Mouse (Mus musculus): ENCODE measurements around the gene Nynrin.

Nynrin gene

DNA sequence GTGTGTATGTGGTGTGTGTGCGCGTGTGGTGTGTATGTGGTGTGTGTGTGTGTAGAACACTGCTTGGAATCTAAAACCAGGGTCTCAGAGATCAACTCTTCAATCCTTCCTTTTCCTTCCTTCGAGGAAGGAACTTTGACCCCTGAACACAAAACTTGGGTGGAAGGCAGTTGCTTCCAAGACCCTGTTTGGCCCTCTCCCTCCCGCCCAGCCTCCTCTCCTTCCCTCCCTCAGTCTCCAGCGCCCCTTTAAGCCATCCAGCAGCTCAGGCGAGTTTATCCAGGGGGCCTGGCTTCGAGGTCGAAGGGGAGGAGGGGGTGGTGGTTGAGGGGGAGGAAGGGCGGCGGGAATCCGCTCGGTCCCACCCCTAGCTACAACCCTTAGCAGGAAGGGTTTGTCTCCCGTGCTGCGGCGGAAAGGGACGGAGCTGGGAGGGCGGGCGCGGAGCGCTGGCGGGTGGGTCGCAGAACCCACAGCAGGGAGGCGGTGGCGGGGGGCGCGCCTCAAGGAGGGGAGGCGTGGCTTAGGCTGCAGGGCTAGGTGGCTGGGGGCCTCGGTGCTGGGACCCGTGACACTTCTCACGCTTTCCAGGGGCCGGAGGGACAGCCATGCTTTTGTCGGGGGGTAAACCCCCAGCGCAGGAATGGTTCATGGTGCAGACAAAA, at the start of gene Nynrin:
Nynrin (plus strand) TSS at position 390 of the 665 bp plus-strand sequence.
- no peak for DNase-seq (ENCODE audit: low read depth in 2 of 2, low spot score in 2 of 2)

DNA sequence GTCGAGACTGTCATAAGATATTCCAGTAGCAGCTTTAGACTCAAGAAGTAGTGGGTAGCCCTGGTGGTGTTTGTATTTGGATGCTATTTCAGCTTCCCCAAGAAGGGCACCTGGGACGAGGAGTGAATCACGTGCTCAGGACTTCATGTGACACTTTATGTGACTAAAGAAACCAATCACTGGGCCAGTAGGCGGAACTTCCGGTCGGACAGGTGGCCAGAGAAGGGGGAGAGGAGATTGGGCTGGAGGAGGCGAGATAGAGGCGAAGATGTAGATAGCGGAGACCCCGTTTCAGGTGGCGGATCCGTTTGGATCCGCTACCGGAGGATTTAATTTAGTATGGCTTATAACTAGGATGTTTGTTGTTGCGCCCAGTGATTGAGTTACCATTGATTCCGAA, 38.9 kb upstream of the Nynrin start:
- DNase-seq (ENCODE audit: low read depth in 2 of 2, low spot score in 2 of 2), result no peak

DNA sequence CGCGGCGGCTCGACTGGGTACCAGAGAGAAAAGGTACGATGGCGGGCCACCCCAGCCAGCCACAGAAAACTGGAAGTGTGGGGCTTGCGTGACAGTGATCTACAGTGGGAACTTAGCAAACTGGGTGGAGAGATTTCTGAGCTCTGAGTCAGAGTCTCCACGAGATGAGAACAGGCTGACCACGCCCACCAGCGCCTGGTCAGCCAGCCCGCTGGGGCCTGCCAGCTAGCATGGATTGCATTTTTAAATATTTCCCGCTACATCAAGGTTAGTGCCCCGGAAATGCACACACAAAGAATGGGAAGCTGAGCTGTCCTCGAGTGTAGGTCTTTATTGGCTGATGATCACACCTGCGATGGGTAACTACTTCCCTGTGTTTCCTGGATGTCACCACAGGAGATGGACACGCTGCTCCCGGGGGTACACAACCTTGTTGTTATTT, 38.5 kb upstream of the Nynrin start:
- no peak for DNase-seq (ENCODE audit: low read depth in 2 of 2, low spot score in 2 of 2)

DNA sequence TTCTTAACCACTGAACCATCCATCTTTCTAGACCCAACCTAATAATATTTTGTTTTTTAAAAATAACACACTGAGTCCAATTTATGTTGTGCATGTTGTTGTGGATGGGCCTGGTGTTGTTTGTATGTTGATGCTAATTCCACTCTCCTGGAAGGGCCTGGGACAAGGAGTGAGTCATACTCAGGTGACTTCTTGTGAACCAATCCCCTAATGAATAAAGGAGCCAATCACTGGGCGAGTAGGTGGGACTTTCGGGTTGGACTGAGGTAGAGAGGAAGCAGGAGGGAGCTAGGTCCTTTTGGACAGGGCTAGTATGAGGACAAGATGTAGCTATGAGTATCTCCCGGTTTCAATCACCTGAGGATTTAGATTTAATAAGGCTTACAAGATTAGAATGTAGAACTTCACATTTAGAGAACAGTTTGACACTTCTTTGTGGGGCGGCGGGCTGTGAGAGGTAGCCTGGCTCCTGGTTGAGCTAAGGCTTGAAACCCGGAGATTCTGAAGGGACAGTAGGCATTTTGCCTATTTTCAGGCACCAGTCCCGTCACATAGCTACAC, 33.9 kb upstream of the Nynrin start:
- DNase-seq (ENCODE audit: low read depth in 2 of 2, low spot score in 2 of 2), result no peak

DNA sequence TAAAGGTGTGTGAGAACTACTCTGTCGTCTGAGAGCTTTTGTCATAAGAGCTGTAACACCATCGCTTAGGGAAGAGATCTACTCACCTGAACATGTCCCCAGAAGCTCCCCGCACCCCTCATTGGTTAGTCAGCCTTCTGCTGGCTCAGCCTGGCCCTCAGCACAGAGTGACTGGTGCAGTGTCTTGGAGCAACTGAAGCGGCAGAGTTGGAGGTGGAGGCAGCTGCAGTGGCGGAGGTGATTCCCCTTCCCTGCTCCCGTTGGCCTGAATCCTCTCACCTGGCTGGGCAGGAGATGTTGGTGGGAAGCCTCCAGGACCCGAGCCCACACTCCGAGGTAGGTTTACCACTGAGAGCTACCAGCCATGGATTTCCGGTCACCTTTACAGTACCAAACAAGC, 33.2 kb upstream of the Nynrin start:
- DNase-seq (ENCODE audit: low read depth in 2 of 2, low spot score in 2 of 2), result no peak

DNA sequence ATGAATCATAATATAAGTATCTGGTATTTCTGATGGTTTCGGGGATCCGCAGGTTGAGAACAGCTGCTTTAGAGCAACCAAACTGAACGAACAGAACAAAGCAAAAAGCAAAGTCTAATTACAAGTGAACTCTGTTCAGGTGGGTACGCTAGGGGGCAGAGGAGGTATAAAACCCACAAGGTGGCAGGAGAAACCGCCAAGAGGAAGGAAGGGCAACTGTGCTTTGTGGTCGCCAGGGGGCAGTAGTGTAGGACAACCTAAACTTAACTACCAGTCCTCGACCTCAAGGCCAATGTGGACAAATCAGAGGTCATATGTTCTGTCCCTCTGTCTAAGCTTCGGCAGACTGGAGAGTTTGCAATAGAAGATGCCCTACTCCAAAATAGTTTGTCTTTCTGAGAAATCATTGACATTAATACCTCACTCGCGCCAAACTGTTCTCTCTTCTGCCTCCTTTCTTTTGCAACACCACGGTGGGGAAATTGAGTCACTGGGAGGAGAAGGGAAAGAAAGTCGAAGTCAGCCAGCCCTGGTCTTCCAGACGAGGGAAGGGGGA, 31.3 kb upstream of the Nynrin start:
- peak; percentile 69 to 72 for DNase-seq (ENCODE audit: low read depth in 2 of 2, low spot score in 2 of 2)

DNA sequence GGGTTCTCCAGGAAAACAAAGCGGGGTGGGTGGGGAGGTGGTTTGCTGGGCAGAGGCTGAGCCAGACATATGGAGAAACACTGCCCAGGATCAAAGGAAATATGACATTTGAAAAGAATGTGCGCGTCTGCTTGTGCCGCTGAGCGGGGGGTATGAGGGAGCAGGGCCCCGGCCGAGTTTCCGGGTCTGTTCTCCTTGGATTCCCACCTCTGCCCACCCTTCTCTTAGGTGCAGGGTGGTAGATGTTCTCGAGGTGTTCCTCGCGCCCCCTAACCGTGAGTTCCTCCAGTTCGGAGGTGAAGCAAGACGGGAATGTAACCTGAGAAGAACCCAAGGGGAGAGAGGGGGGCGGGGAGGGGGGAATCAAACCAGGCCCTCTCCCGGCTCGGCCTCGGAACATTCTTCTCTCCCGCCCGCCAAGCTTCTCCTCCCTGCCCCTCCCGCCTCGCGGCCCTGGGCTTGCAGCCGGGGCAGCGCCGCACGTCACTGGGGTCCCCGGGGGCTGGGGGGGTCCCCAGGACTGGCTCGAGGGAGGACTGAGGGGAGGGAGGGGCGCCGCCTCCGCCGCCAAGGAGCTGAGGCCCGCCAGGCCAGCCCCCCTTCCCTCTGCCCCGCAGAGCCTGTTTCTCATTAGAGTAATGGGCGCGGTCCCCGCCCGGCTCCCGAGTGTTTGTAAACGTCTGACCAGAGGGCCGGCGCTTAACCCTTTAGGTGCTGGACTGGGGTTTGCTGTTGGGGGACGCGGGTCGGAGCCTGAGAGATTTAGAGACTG, 30.6 kb upstream of the Nynrin start, which contains the start of gene Nfatc4:
Nfatc4 (plus strand) TSS at position 154 of the 772 bp plus-strand sequence.
- no peak for DNase-seq (ENCODE audit: low read depth in 2 of 2, low spot score in 2 of 2)

DNA sequence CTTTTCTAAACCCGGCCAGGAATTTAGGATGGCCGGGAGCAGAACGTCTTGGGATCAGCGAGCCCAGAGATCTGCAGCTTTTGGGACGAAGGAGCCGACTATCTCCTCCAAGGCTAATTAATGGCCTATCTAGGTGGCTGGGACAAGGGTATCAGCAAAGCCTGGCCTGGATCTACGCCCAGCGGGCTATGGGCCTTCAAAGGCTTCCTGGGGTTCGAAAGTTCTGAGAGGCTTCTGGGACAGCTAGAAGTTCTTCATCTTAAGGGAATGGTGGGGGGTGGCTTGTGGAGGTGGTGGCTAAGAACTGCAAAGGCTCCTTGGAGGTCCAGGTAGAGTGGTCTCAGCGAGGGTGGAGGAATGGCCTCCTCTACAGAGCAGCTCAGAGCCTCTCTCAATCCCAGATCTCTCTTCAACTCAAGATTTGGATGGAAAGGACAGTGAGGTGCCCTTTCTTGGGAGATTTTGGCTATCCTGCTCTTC, 29.8 kb upstream of the Nynrin start:
- peak in 1 of 2 experiments; percentile 0 for DNase-seq (ENCODE audit: low read depth in 2 of 2, low spot score in 2 of 2)

DNA sequence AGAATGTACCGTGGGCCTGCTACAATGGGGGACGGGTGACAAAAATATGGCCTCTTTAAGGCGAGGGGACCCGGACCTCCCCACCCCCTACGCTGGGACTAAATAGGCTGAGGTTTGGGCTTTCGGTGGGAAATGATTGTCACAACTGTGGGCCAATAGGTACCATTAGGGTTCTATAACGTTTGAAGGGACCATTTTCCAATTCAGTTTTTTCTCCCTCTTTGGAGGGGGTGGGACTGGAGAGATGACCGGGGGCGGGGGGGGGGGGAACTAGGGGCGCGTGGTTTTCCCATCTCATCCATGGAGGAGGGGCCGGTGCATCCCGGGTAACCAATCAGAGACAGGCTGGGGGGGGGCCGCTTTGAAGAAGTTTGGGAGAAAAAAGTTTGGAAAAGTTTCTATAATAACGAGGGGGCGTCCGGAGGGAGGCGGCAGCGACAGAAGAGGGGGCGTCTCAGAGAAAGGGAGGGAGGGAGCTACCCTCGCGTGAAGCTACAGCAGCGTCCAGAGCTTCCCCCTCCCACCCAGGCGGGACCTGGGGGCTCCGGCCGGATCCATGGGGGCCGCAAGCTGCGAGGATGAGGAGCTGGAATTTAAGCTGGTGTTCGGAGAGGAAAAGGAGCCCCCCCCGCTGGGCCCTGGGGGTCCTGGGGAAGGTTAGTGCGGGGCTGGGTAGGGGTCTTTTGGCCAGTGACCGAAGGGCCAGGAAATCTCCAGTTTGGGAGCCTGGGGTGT, 29.2 kb upstream of the Nynrin start:
- no peak for DNase-seq (ENCODE audit: low read depth in 2 of 2, low spot score in 2 of 2)

DNA sequence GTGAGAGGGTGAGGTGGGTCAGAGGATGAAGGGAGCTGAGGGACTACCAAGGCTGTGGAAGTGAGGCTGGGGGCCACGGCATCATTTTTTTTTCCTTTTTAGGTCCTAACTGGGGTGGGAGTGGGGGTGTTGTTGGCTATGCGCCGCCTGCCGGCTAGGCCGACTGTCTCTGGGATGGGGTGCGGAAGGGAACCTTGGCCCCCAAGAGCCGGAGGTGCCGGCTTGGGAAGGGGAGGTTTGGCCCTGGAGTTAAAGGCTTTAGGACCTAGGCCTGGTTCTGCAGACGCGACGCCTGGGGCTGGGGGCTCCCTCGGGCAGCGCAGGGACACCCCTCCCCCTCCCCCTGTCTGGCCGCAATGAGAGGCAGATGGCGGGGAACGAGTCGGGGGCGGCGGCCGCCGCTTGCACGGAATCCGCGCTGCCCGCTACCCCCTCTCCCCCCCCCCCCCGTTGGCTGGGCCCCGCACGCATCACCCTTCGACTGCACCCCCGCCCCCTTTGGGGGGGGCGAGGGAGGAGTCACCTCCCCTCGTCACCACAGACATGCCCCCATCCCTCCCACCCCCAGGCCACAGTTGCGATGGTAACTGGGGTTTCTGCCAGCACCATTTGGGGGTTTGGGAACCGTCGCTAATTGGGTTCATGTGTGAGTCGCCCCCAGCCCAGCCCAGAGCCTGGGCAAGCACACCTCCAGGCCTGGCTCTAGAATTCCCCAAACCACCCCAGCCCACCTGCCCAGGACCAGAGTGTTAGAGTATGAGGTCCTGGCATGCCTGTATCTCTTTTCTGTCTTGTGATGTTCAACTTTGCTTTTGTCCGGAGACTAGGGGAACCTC, 28.4 kb upstream of the Nynrin start:
- no peak for DNase-seq (ENCODE audit: low read depth in 2 of 2, low spot score in 2 of 2)

DNA sequence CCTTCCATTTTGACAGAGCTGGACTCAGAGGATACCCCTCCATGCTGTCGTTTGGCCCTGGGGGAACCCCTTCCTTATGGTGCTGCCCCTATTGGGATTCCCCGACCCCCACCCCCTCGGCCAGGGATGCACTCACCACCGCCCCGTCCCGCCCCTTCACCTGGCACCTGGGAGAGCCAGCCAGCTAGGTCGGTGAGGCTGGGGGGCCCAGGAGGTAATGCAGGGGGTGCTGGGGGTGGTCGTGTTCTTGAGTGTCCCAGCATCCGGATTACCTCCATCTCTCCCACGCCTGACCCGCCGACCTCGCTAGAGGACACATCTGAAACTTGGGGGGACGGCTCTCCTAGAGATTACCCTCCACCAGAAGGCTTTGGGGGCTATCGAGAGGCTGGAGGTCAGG, 27.7 kb upstream of the Nynrin start:
- no peak for DNase-seq (ENCODE audit: low read depth in 2 of 2, low spot score in 2 of 2)

DNA sequence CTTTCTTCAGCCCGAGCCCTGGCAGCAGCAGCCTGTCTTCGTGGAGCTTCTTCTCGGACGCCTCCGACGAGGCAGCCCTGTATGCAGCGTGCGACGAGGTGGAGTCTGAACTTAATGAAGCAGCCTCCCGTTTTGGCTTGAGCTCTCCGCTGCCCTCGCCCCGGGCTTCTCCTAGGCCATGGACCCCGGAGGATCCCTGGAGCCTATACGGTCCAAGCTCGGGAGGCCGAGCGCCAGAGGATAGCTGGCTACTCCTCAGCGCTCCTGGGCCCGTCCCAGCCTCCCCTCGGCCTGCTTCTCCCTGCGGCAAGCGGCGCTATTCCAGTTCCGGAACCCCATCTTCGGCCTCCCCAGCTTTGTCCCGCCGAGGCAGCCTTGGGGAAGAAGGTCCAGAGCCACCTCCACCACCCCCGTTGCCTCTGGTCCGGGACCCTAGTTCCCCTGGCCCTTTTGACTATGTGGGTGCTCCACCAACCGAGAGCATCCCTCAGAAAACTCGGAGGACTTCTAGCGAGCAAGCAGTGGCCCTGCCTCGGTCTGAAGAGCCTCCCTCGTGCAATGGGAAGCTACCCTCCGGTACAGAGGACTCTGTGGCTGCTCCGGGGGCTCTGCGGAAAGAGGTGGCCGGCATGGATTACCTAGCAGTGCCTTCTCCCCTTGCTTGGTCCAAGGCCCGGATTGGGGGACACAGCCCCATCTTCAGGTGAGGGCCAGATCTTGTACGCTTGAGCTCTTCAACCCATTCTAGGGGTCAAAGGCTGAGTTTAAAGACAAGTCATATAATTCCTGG, 27.1 kb upstream of the Nynrin start:
- DNase-seq (ENCODE audit: low read depth in 2 of 2, low spot score in 2 of 2), result no peak

DNA sequence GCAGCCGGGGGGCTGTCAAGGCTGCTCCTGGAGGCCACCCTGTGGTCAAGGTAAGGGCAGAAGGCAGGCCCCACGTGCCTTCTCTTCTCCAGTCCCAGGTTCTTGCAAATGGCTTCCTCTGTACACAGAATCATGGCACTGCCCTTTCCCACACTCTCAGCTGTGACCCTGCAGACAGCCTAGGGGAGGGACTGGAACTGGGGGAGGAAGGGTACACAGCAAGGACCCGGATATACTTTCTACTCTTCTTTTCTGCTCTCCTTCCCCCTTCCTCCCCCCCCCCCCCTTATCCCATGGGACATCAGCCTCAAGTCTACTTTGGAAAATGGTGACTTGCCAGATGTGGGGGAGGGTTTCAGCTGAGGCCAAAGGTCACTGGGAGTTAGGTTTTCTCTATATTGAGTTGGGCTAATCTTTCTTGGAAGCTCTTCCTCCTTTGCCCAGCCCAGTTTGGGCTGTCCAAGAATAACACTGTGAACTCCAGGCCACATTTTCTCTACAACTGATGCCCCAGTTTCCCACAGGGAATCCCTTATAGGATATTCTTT, 25.0 kb upstream of the Nynrin start:
- no peak for DNase-seq (ENCODE audit: low read depth in 2 of 2, low spot score in 2 of 2)

DNA sequence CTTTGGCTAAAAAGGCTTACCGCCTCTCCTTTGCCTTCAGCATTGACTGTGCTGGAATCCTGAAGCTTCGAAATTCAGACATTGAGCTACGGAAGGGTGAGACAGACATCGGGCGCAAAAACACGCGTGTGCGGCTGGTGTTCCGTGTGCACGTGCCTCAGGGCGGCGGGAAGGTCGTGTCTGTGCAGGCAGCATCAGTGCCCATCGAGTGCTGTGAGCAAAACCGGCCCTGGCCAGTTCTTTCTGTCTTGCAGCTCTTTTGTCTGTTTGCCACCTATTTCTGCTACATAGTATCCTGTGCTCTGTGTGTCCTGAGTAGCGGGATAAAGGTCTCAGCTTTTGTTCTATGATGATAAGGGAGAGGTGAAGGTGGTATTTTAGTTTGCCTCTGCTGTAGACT, 24.0 kb upstream of the Nynrin start:
- DNase-seq (ENCODE audit: low read depth in 2 of 2, low spot score in 2 of 2), result no peak

DNA sequence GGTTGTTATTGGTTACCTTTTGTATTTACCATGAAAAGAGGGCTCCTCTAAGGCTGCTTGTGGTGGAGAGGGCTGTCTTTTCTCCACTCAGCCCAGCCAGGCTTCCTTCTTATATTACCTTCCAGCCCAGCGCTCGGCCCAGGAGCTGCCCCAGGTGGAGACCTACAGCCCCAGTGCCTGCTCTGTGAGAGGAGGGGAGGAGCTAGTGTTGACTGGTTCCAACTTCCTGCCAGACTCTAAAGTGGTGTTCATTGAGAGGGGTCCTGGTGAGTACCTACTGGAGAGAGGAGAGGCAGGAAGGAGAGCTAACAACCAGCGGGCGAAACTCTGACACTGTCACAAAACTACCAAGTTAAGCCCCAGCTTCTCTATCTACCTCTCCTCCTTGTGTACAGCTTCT, 23.5 kb upstream of the Nynrin start:
- no peak for DNase-seq (ENCODE audit: low read depth in 2 of 2, low spot score in 2 of 2)

DNA sequence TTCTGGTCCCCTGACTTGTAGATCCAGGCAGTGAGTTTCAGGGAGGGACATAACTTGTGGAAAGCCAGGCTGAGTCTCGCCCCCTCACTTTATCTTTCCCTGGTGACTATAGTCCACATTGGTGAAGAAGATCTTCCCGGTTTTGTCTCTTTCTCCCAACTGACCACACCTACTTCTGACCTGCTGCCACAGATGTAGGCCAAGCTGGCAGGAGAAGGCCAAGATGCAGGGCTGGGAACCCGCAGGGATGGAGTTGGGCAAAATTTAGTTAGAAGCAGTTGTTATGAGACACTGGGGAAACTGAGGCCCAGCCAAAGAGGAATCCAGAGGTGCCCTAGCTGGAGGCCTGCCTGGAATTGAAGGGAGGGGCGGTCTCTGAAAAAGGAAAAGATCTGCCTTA, 20.7 kb upstream of the Nynrin start:
- no peak for DNase-seq (ENCODE audit: low read depth in 2 of 2, low spot score in 2 of 2)

DNA sequence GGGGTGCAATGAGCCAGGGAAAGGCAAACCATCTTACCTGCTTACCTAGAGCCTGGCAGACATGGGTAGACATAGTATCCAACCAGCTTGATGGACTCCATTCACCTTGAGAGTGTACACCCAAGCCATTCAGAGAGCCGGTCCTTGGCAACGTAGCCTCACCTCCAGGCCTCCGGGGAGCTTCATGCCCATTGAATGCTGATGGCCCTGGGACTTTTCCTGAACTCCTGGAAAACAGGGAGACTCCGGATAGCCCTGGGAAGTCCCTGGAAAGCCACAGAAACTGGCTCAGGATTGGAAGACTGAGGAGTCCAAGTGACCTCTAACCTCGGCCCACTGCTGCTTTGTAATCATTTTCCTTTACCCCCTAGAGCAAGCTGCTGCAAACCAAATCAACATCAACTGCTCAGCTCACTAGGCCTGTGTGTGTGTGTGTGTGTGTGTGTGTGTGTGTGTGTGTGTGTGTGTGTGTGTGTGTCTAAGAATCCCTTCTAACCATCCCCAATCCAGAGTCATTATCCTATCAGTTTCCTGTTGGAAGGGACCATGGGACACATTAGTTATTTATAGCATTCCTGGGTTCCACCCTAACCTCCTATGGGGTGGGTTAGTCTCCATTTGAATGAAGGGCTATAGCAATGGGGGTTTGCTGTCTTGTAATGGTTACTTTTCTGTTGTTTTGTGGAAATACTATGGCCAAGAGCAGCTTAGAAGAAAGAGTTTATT, 18.8 kb upstream of the Nynrin start:
- DNase-seq (ENCODE audit: low read depth in 2 of 2, low spot score in 2 of 2), result no peak

DNA sequence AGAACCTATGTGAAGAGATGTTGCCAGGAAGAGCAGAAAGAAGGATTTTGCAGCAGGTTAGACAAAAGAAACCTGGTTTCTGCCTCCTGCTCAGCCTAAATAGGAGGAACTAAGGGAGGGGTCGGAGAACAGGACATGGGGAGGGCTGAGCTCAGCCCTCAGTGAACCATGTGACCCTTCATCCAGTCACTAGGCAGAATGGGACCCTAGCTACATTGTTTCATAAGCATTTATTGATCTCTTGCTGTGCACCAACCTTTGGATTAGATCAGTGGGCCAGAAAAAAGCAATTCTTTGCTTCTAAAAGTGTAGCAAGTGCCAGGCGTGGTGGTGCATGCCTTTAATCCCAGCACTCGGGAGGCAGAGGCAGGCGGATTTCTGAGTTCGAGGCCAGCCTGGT, 15.5 kb upstream of the Nynrin start:
- no peak for DNase-seq (ENCODE audit: low read depth in 2 of 2, low spot score in 2 of 2)

DNA sequence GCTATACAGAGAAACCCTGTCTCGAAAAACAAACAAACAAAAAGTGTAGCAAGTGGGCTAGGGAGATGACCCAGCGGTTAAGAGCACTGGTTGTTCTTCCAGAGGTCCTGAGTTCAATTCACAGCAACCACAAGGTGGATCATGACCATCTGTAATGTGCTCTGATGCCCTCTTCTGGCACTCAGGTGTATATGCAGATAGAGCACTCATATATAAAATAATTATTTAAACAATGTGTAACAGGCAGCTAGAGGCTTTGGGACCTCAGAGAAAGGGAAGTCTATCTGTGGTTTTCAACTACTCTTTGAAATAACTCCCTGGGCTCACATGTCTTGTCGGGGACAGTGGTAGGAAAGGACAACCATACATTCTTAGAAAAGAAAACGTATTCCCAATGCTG, 15.1 kb upstream of the Nynrin start:
- no peak for DNase-seq (ENCODE audit: low read depth in 2 of 2, low spot score in 2 of 2)

All from CD8-positive naive resting alpha-beta T cell, adult 2 months (primary cell).